Mouse (Mus musculus): ENCODE results near the gene Arhgdib. TPM values are rescaled to one million over a fixed set of nuclear protein-coding genes. Genes with fewer than 3 reads are reported as not detected.

The Arhgdib gene
- polyA plus RNA-seq, 1 experiment: 644 TPM

DNA sequence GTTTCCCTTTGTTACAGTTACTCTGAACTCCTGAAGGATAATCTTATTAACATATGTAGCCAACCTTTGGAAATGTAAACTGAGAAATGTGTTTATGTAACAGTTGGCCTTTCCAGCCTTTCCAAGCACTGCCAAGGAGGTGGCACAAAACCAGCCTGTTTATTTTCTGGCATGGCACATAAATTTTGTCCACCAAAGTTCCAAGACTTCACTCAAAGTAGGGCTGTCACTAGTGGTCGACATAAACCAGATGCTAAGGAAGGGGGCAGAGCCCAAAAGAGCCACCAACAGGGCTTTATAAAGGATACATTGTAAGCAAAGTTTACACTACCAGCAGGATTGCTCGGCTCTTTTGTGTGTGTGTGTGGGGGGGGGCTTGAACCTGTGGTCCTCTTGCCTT lies 23.8 kb downstream of the Arhgdib start:
- WGBS: 88% methylated on average over 2 of the region's 2 CpGs

DNA sequence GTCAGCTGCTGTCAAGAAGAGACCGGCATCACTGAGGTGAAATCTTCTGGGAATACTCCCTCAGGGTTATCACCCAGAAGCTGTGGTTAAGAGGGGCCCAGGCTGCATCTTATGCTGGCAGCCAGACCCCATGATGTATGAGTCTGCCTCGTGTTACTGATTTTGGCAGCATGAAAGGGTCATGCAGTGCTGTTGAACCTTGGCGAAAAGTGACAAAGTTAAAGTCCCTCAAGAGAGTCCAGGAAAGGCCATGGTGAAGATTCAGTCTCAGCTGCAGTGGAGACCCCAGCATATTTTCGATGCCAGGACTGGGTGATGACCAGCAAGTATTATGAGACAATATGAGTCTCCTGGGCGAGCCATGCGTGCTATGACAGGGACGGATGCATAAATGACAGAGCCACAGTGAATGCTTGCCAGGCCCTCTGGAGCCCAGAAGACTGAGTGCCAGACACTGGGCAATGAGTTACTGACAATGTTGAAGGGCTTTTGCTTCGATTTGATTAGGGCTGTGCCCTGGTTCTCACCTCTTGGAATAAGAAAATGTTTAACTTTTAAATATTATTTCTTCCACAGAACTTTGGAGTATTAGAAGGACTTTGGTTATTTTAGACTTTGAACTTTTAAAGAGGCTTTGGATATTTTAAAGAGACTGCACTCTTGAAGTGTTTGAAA lies 25.8 kb downstream of the Arhgdib start:
- Histone ChIP-seq H3K4me1 (replicated peaks; ENCODE audit: control insufficient read depth, insufficient read depth, low read length) (peaks cover 2% of the 10 kb centered on the region), H3K27ac (ENCODE audit: control insufficient read depth, insufficient read depth, low read length) (no peak overlapping the region), H3K4me3 (ENCODE audit: control insufficient read depth, insufficient read depth, low read length) (no peak overlapping the region), H3K36me3 (ENCODE audit: control insufficient read depth, insufficient read depth, low read length) (peaks cover 2% of the 10 kb centered on the region; the same call in 1 of the 2 replicates), H3K27me3 (ENCODE audit: control insufficient read depth, insufficient read depth, low read length) (no peaks in the 10 kb centered on the region)
- TF ChIP-seq CTCF (IDR thresholded peaks at IDR 0.05; ENCODE audit: borderline replicate concordance, control insufficient read depth, extremely low read depth, insufficient read depth, low read length, poor library complexity) (no peak), POLR2A (IDR thresholded peaks at IDR 0.05; ENCODE audit: control insufficient read depth, extremely low read depth, insufficient read depth, low read length, poor library complexity) (no peak)
- WGBS: 93% methylated on average over 8 of the region's 8 CpGs
- no peak for DNase-seq

More for the DNA sequence above, 23.8 kb downstream of the Arhgdib start:
- H3K27ac ChIP-seq (ENCODE audit: control insufficient read depth, insufficient read depth, low read length): no peak overlapping the region
- no peak overlapping the region for H3K4me3 ChIP-seq (ENCODE audit: control insufficient read depth, insufficient read depth, low read length)
- no peak for TF ChIP-seq POLR2A (IDR thresholded peaks at IDR 0.05; ENCODE audit: control insufficient read depth, extremely low read depth, insufficient read depth, low read length, poor library complexity)
- TF ChIP-seq CTCF (IDR thresholded peaks at IDR 0.05; ENCODE audit: borderline replicate concordance, control insufficient read depth, extremely low read depth, insufficient read depth, low read length, poor library complexity): no peak
- peaks cover 2% of the 10 kb centered on the region for H3K4me1 ChIP-seq (replicated peaks; ENCODE audit: control insufficient read depth, insufficient read depth, low read length)
- no peak for DNase-seq
- H3K36me3 ChIP-seq (ENCODE audit: control insufficient read depth, insufficient read depth, low read length): peaks cover 4% of the 10 kb centered on the region
- no peaks in the 10 kb centered on the region for H3K27me3 ChIP-seq (ENCODE audit: control insufficient read depth, insufficient read depth, low read length)

DNA sequence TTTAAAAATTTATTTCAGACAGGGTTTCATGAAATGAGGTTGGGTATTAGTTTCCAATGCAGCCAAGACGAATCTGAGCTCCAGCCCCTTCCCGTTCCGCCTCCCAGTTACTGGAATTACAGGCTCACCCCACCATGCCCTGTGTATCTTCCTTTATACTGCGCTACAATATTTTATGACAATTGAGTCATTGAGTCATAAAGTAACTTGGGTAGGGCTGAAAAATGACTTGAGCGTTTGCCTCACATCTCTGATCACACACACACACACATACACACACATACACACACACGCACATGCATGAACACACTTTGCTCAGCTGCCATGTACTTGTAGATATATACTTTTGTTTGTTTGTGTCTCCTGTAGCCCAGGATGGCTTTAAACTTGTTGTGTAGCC lies 27.5 kb downstream of the Arhgdib start:
- TF ChIP-seq CTCF (IDR thresholded peaks at IDR 0.05; ENCODE audit: borderline replicate concordance, control insufficient read depth, extremely low read depth, insufficient read depth, low read length, poor library complexity) (no peak), POLR2A (IDR thresholded peaks at IDR 0.05; ENCODE audit: control insufficient read depth, extremely low read depth, insufficient read depth, low read length, poor library complexity) (no peak)
- no peak for DNase-seq
- 96% methylated on average over 6 of the region's 6 CpGs for WGBS
- Histone ChIP-seq H3K27me3 (ENCODE audit: control insufficient read depth, insufficient read depth, low read length) (no peaks in the 10 kb centered on the region), H3K27ac (ENCODE audit: control insufficient read depth, insufficient read depth, low read length) (no peak overlapping the region), H3K4me3 (ENCODE audit: control insufficient read depth, insufficient read depth, low read length) (no peak overlapping the region), H3K4me1 (replicated peaks; ENCODE audit: control insufficient read depth, insufficient read depth, low read length) (no peaks in the 10 kb centered on the region; the same call in 1 of the 2 replicates), H3K36me3 (ENCODE audit: control insufficient read depth, insufficient read depth, low read length) (peaks cover 8% of the 10 kb centered on the region; the same call in 1 of the 2 replicates)

DNA sequence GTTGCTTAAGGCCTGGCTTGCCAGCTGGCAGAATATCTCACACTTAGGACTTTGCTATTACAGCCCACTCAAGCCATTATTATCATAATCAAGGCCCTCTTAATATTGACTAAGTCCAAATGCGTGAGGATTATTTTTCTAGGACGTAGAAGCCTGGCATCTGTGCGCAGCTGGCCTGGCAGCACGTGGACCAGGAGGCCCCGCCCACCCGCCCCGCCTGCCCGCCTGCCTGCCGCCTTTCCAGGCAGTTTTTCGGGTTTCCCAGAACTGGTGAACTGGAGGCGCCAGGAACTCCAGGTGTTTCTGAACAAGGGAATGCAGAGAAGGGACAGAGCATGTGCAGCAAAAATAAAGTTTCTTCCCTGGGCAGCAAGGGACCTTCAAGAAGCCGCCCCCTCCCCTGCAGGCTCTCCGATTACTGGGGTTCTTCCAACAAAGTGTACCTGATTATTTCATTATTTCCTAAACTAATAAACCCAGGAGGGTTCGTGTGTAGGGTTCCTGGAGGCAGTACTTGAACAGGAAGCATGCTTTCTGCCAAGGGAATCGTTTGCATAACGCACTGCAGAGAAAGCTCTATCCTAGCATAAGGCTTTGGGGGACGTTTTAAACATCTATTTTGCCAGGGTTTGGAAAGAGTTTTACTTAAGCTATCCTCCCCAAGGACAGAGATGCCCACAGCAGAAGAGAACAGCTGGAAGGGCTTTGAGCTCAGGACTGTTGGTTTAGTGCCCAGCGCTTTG lies 28.1 kb downstream of the Arhgdib start:
- Histone ChIP-seq H3K27ac (ENCODE audit: control insufficient read depth, insufficient read depth, low read length) (no peak overlapping the region), H3K4me3 (ENCODE audit: control insufficient read depth, insufficient read depth, low read length) (no peak overlapping the region), H3K36me3 (ENCODE audit: control insufficient read depth, insufficient read depth, low read length) (peaks cover 8% of the 10 kb centered on the region; the same call in 1 of the 2 replicates), H3K4me1 (replicated peaks; ENCODE audit: control insufficient read depth, insufficient read depth, low read length) (no peaks in the 10 kb centered on the region; the same call in 1 of the 2 replicates), H3K27me3 (ENCODE audit: control insufficient read depth, insufficient read depth, low read length) (no peaks in the 10 kb centered on the region)
- no peak for DNase-seq
- 39% methylated on average over 18 of the region's 18 CpGs for WGBS
- no peak for TF ChIP-seq POLR2A (IDR thresholded peaks at IDR 0.05; ENCODE audit: control insufficient read depth, extremely low read depth, insufficient read depth, low read length, poor library complexity)
- TF ChIP-seq CTCF (IDR thresholded peaks at IDR 0.05; ENCODE audit: borderline replicate concordance, control insufficient read depth, extremely low read depth, insufficient read depth, low read length, poor library complexity): no peak

DNA sequence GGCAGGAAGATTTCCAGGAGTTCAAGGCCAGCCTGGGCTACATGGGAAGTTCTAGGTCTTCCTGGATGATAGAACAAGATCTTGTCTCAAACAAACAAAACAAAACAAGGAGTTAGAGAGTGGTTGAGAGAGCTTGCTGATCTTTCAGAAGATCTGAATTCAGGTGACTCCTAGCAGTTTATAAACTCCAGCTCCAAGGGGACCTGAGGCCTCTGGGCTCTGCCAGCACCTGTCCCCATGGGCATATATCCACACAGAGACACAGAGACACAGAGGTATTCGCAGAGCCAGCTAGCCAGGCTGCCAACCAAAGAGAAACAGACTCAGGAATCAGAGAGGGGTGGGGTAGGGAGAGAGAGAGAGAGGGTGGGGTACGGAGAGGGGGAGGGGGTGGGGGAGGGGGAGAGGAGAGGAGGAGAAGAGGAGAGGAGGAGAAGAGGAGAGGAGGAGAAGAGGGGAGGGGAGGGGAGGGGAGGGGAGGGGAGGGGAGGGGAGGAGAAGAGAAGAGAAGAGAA lies 28.9 kb downstream of the Arhgdib start:
- no peak overlapping the region for H3K27ac ChIP-seq (ENCODE audit: control insufficient read depth, insufficient read depth, low read length)
- WGBS: 100% methylated on average over 1 of the region's 2 CpGs

DNA sequence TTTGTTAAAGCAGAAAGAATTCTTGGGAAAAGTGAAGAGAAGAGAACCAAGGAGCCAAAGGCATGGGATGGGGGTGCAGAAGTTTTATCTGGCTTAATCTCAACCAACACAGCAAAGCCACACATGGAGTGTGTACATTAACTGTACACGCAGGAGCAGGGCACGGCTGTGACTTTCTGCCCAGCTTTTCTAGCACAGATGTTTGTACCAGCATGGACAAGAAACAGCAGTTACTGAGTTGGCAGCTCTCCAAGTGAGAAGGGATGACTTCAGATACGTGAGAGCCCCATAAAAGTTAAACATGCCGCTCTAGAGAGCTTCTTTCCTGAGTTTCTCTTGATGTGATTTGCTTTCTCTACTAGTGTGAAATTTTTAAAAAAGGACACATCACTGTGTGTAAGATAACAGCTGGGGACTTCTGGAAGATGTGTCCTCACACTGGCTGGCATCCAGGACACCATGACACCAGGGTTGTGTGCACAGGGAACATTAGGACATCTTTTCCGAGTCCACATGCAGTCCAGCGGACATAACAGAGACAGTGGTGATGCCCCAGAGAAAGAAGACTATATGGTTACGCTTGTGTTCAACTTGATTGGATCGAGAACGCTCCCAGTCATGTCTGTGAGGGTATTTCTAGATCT lies 31.3 kb downstream of the Arhgdib start:
- no peak for DNase-seq
- Histone ChIP-seq H3K27me3 (ENCODE audit: control insufficient read depth, insufficient read depth, low read length) (no peaks in the 10 kb centered on the region), H3K27ac (ENCODE audit: control insufficient read depth, insufficient read depth, low read length) (no peak overlapping the region), H3K36me3 (ENCODE audit: control insufficient read depth, insufficient read depth, low read length) (peaks cover 8% of the 10 kb centered on the region; the same call in 1 of the 2 replicates), H3K4me1 (replicated peaks; ENCODE audit: control insufficient read depth, insufficient read depth, low read length) (no peaks in the 10 kb centered on the region; the same call in 1 of the 2 replicates), H3K4me3 (ENCODE audit: control insufficient read depth, insufficient read depth, low read length) (no peak overlapping the region)
- 62% methylated on average over 9 of the region's 9 CpGs for WGBS
- TF ChIP-seq CTCF (IDR thresholded peaks at IDR 0.05; ENCODE audit: borderline replicate concordance, control insufficient read depth, extremely low read depth, insufficient read depth, low read length, poor library complexity) (no peak), POLR2A (IDR thresholded peaks at IDR 0.05; ENCODE audit: control insufficient read depth, extremely low read depth, insufficient read depth, low read length, poor library complexity) (no peak)

More for the DNA sequence above, 28.9 kb downstream of the Arhgdib start:
- Histone ChIP-seq H3K36me3 (ENCODE audit: control insufficient read depth, insufficient read depth, low read length) (peaks cover 8% of the 10 kb centered on the region; the same call in 1 of the 2 replicates), H3K4me1 (replicated peaks; ENCODE audit: control insufficient read depth, insufficient read depth, low read length) (no peaks in the 10 kb centered on the region; the same call in 1 of the 2 replicates), H3K27me3 (ENCODE audit: control insufficient read depth, insufficient read depth, low read length) (no peaks in the 10 kb centered on the region), H3K4me3 (ENCODE audit: control insufficient read depth, insufficient read depth, low read length) (no peak overlapping the region)
- no peak for DNase-seq
- TF ChIP-seq POLR2A (IDR thresholded peaks at IDR 0.05; ENCODE audit: control insufficient read depth, extremely low read depth, insufficient read depth, low read length, poor library complexity): no peak
- no peak for TF ChIP-seq CTCF (IDR thresholded peaks at IDR 0.05; ENCODE audit: borderline replicate concordance, control insufficient read depth, extremely low read depth, insufficient read depth, low read length, poor library complexity)
